Mouse (Mus musculus) neural tube, embryonic 11.5 days (tissue): ENCODE results near the gene Aasdh. TPM values are rescaled to one million over a fixed set of nuclear protein-coding genes. Genes with fewer than 3 reads are reported as not detected.
A peak's percentile ranks its signal among the peaks of the same experiment; 100 is the strongest.

Experiments used
- ATAC-seq: fragments of 200-750 bp; cut with Nextera tagmentation; 2 replicates; pipeline ENCODE4 v1.8.0; 2017; ENCODE audit warnings: moderate number of reproducible peaks, mild to moderate bottlenecking, moderate TSS enrichment, moderate library complexity; ENCODE audit not compliant: insufficient read depth, low FRiP score, low TSS enrichment
- DNase-seq: peaks from one replicate; pipeline ENCODE4 v3.0.0-alpha.2; 2015; ENCODE audit warnings: low spot score
- H3K27ac ChIP-seq: fragments of 300-500 bp; sonication (generic); 2 replicates; pipeline ENCODE4 v1.5.1; 2014; ENCODE audit warnings: low read depth, mild to moderate bottlenecking, low read length
- H3K27me3 ChIP-seq: fragments of 300-500 bp; sonication (generic); 2 replicates; pipeline ENCODE4 v1.6.1; 2014; ENCODE audit warnings: mild to moderate bottlenecking, low read length, mixed read lengths; ENCODE audit not compliant: control insufficient read depth, insufficient read depth
- H3K36me3 ChIP-seq: fragments of 300-500 bp; sonication (generic); 2 replicates; pipeline ENCODE4 v1.6.1; 2014; ENCODE audit warnings: mild to moderate bottlenecking, low read length, moderate library complexity, mixed read lengths; ENCODE audit not compliant: control insufficient read depth, insufficient read depth
- H3K4me1 ChIP-seq: fragments of 300-500 bp; sonication (generic); 2 replicates; pipeline ENCODE4 v1.6.1; 2014; ENCODE audit warnings: low read length, mixed read lengths; ENCODE audit not compliant: control insufficient read depth, insufficient read depth
- H3K4me2 ChIP-seq: fragments of 300-500 bp; sonication (generic); 2 replicates; pipeline ENCODE4 v1.6.1; 2014; ENCODE audit warnings: low read depth, mild to moderate bottlenecking, moderate library complexity
- H3K4me3 ChIP-seq: fragments of 300-500 bp; sonication (generic); 2 replicates; pipeline ENCODE4 v1.5.1; 2014; ENCODE audit warnings: low read depth, low read length
- H3K9ac ChIP-seq: fragments of 300-500 bp; sonication (generic); 2 replicates; pipeline ENCODE4 v1.6.1; 2014; ENCODE audit warnings: mild to moderate bottlenecking, low read length
- H3K9me3 ChIP-seq: fragments of 300-500 bp; sonication (generic); 2 replicates; pipeline ENCODE4 v1.6.1; 2016; ENCODE audit warnings: low read length; ENCODE audit not compliant: control insufficient read depth
- WGBS: fragments of 180-500 bp; shearing (Covaris S2); extraction: QIAGEN DNeasy Blood & Tissue Kit; methylation state at CpG from one replicate; pipeline ENCODE4 v1.1.7; 2014; 5-methylcytosine and 5-hydroxymethylcytosine counted together
- polyA plus RNA-seq: library from polyadenylated mRNA; unstranded; fragments of >200 nt; fragmentation: Nextera tagmentation; extraction: Ambion mirVana; gene quantifications from 2 replicates; pipeline ENCODE4 v1.2.1, GENCODE M21; 2014

Gene Aasdh
- 14.6 and 15.6 TPM in 2 replicates for polyA plus RNA-seq

- WGBS = under 1% methylated on average over 47 of the region's 47 CpGs
- DNase-seq (peak; percentile 99), ATAC-seq (peak; percentile 95)
- H3K4me2 ChIP-seq = peak within 1 kb of the TSS; percentile 57
- H3K4me3 ChIP-seq = peak within 1 kb of the TSS; percentile 73
- 0 out of 2 replicates have a peak within 1 kb of the TSS, but pooled peaks have one; percentile 54 for H3K27ac ChIP-seq
- H3K36me3 ChIP-seq = 0 out of 2 replicates have a peak, but pooled peaks cover 2% of the 10 kb centered on the region
- H3K9ac ChIP-seq = peak within 1 kb of the TSS; percentile 81
- no peaks in the 10 kb centered on the region for H3K9me3 ChIP-seq
- H3K4me1 ChIP-seq = no peaks in the 10 kb centered on the region
- no peaks in the 10 kb centered on the region for H3K27me3 ChIP-seq
Measured at GRCm38 (mm10) chr5:76905405-76906154, at the start of gene Aasdh. Gene Aasdh (minus strand): TSS chr5:76905514.

- no peak for ATAC-seq
- no peak for DNase-seq
- H3K27ac ChIP-seq = no peak overlapping the region
- H3K27me3 ChIP-seq = no peaks in the 10 kb centered on the region
- H3K9ac ChIP-seq = no peak overlapping the region
- no peak overlapping the region for H3K4me3 ChIP-seq
- no peak overlapping the region for H3K4me2 ChIP-seq
- H3K36me3 ChIP-seq = peaks cover 6% of the 10 kb centered on the region
- H3K9me3 ChIP-seq = no peaks in the 10 kb centered on the region
- WGBS = 85% methylated on average over 6 of the region's 6 CpGs
- no peaks in the 10 kb centered on the region; the same call in 1 of the 2 replicates for H3K4me1 ChIP-seq
Measured at GRCm38 (mm10) chr5:76954271-76954900, 49.1 kb upstream of the Aasdh start.

DNA sequence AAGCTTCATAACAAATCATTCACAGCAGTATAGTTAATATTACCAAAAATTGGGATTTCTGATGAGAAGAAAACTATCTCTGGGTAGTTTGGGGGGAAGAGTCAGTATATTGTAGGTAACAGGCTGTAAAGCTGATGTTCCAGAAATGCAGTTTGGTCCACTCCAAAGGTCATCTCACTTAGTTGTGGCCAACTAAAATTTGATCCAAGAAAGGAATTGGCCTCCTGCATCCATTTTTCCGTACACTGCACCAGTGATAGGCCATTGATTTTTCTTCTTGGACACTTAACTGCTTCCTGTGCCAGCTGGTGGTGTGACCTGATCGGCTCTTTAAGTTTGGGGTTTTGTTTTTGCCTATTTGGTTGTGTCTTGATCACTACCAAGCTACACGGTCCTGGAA lies 48.5 kb upstream of the Aasdh start:
- no peaks in the 10 kb centered on the region; the same call in 1 of the 2 replicates for H3K4me1 ChIP-seq
- ATAC-seq (no peak), DNase-seq (no peak)
- no peak overlapping the region for H3K4me2 ChIP-seq
- H3K9me3 ChIP-seq = no peaks in the 10 kb centered on the region
- H3K27ac ChIP-seq = no peak overlapping the region
- WGBS = 78% methylated on average over 3 of the region's 3 CpGs
- H3K4me3 ChIP-seq = no peak overlapping the region
- no peak overlapping the region for H3K9ac ChIP-seq
- no peaks in the 10 kb centered on the region for H3K27me3 ChIP-seq
- peaks cover 6% of the 10 kb centered on the region for H3K36me3 ChIP-seq

- peaks cover 3% of the 10 kb centered on the region for H3K36me3 ChIP-seq
Measured at GRCm38 (mm10) chr5:76952112-76953040, 47.1 kb upstream of the Aasdh start.

GRCm38 (mm10) chr5:76951106-76952027 lies 46.1 kb upstream of the Aasdh start, which contains the start of the genes Paics and Ppat:
Gene Paics (plus strand): TSS chr5:76951307.
Gene Ppat (minus strand): TSS chr5:76951578.
- under 1% methylated on average over 71 of the region's 81 CpGs for WGBS
- peak within 1 kb of the TSS; percentile 83 for H3K27ac ChIP-seq

More at GRCm38 (mm10) chr5:76952112-76953040, 47.1 kb upstream of the Aasdh start:
- no peaks in the 10 kb centered on the region for H3K9me3 ChIP-seq
- no peaks in the 10 kb centered on the region for H3K27me3 ChIP-seq
- peak overlapping the region; percentile 68 for H3K4me3 ChIP-seq
- no peak for ATAC-seq
- DNase-seq = no peak
- H3K9ac ChIP-seq = peak overlapping the region; percentile 79
- no peak overlapping the region for H3K27ac ChIP-seq
- H3K4me1 ChIP-seq = no peaks in the 10 kb centered on the region; the same call in 1 of the 2 replicates
- H3K4me2 ChIP-seq = peak overlapping the region; percentile 78
- 19% methylated on average over 7 of the region's 7 CpGs for WGBS

DNA sequence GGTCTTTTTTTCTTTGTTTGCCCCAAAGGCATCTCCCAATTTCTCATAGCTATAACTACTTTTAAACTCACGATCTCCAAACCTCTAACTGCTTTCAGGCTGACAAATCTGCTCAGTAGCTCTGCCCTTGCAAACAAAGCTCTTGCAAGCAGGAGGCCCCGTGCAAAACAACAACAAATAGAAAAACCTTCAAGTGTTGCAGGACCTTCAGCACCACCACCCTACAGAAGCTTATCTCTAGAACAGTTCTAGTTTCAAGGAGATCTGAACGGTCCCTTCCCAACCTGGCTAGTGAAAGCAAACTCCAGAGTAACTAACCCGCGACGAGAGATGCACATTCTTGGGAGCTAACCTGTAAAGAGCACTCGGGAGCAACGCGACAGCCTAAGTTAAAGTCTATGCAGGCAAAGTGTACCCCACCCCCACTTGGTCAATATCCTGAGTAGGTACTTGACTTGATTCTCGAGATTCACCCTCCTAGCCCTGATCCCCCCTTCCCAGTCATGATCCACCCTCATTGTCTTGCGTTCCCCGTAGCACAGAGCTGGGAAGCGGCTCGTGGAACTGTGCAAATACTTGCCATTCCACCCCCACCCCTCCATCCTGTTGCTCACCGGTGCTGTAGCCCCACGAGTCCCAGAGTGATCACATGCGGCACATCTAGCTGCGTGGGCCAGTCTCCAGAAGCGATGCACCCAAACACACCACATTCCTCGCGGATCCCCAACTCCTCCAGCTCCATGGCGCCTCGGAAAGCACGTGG lies 45.2 kb upstream of the Aasdh start:
- no peak for DNase-seq
- no peaks in the 10 kb centered on the region for H3K27me3 ChIP-seq
- ATAC-seq = no peak
- H3K4me3 ChIP-seq = peak overlapping the region; percentile 68
- no peaks in the 10 kb centered on the region; the same call in 1 of the 2 replicates for H3K4me1 ChIP-seq
- peaks cover 3% of the 10 kb centered on the region; the same call in 1 of the 2 replicates for H3K36me3 ChIP-seq
- H3K9ac ChIP-seq = peak overlapping the region; percentile 62
- H3K27ac ChIP-seq = no peak overlapping the region
- under 1% methylated on average over 24 of the region's 24 CpGs for WGBS
- H3K9me3 ChIP-seq = no peaks in the 10 kb centered on the region
- peak overlapping the region; percentile 78 for H3K4me2 ChIP-seq

More at GRCm38 (mm10) chr5:76951106-76952027, 46.1 kb upstream of the Aasdh start, which contains the start of the genes Paics and Ppat:
- peak within 1 kb of the TSS; percentile 78 for H3K4me2 ChIP-seq
- no peaks in the 10 kb centered on the region; the same call in 1 of the 2 replicates for H3K4me1 ChIP-seq
- peak; percentile 96 for ATAC-seq
- H3K9ac ChIP-seq = peak within 1 kb of the TSS; percentile 79
- H3K36me3 ChIP-seq = peaks cover 3% of the 10 kb centered on the region; the same call in 1 of the 2 replicates
- peak; percentile 97 for DNase-seq
- no peaks in the 10 kb centered on the region for H3K9me3 ChIP-seq
- peak within 1 kb of the TSS; percentile 68 for H3K4me3 ChIP-seq
- no peaks in the 10 kb centered on the region for H3K27me3 ChIP-seq

DNA sequence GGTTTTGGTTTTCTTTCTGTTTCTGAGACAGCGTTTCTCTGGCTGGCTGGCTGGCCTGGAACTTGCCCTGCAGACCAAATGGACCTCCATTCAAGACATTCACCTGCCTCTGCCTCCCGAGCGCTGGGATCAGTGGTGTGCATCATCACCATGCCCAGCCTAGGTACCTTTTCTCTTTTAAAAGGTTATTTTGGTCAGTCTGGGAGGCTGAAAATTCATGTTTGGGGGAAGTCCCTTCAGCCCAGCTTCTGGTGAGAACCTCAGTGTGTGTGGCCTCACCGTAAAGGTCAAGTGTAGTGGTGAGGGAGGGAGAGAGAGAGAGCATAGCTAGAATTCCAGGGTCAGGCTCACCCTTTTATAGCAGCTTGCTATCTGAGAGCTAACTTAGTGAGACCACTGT lies 42.4 kb upstream of the Aasdh start:
- 93% methylated on average over 4 of the region's 4 CpGs for WGBS

More for the DNA sequence above, 42.4 kb upstream of the Aasdh start:
- H3K9me3 ChIP-seq = no peaks in the 10 kb centered on the region
- no peak overlapping the region for H3K4me2 ChIP-seq
- ATAC-seq = no peak
- H3K36me3 ChIP-seq = peaks cover 3% of the 10 kb centered on the region; the same call in 1 of the 2 replicates
- H3K4me1 ChIP-seq = no peaks in the 10 kb centered on the region; the same call in 1 of the 2 replicates
- no peak overlapping the region for H3K4me3 ChIP-seq
- no peaks in the 10 kb centered on the region for H3K27me3 ChIP-seq
- H3K9ac ChIP-seq = no peak overlapping the region
- DNase-seq = no peak
- H3K27ac ChIP-seq = no peak overlapping the region
